Mouse (Mus musculus): ENCODE measurements at regions not wholly inside any gene's neighbourhood (a gene's known extent, or its start where the extent isn't known, plus 50 kb on each side); places are given as distances from the start of the nearest gene placed in this dataset. TPM values are rescaled to one million over a fixed set of nuclear protein-coding genes. Genes with fewer than 3 reads are reported as not detected.

Small RNA genes in the stretch of these regions (microRNA-seq; reads per million reads assigned to microRNA genes)
- not detected for gene Gm27878 (ENCODE audit: borderline number of aligned reads)
